Mouse (Mus musculus) urinary bladder, postnatal 4 days (tissue): ENCODE measurements around the gene Gm5294.

Experiments
- DNase-seq, 2 experiments: peaks; one replicate each; pipeline ENCODE4 v3.0.0; 2021 to 2022; ENCODE audit warnings: low spot score in 2 of 2

Gene Gm5294

DNA sequence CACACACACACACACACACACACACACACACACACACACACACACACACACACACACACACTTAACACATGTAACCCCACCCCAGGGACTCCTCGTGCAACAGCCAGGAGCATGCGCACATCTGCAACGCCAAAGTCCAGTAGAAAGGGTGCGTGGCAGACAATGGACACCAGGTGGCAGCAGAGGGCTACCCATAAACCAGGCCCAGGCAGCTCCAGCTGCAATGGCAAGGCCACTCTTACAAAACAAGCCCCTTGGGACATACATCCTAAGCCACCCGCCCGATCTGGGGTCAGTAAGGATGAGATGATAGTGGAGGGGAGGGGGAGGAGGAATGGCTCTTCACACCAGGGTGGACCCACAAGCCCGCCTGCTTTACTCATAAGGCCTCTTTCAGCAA, 28.2 kb downstream of the Gm5294 start:
- peak; percentile 81 to 88 for DNase-seq

GRCm38 (mm10) chr5:138849682-138850461, 30.0 kb downstream of the Gm5294 start:
- no peak for DNase-seq

GRCm38 (mm10) chr5:138850462-138850844, 30.6 kb downstream of the Gm5294 start:
- no peak for DNase-seq

DNA sequence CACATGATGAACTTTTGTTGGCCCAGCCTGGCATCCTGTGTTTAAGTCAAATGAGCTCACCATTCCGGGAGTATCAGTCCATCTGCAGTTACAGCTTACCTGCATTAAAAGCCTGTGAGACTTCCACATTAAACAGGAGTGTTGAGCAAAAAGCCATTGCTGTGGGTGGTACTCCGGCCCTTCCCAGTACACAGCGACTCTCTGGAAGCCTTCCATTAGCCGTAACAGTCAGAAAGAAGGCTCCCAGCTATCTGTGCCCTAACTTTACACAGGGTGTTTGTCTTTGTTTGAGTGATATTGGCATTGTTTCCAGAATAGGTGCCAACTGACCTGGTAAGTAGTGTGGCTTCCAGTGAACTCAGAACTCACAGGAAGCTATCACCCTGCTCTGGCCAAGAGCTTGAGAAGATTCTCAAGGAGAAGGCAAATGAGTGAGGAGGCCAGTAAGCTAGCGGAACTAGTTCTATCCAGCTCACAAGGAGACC, 31.5 kb downstream of the Gm5294 start:
- DNase-seq: no peak

GRCm38 (mm10) chr5:138852151-138852550, 32.3 kb downstream of the Gm5294 start:
- DNase-seq: no peak

DNA sequence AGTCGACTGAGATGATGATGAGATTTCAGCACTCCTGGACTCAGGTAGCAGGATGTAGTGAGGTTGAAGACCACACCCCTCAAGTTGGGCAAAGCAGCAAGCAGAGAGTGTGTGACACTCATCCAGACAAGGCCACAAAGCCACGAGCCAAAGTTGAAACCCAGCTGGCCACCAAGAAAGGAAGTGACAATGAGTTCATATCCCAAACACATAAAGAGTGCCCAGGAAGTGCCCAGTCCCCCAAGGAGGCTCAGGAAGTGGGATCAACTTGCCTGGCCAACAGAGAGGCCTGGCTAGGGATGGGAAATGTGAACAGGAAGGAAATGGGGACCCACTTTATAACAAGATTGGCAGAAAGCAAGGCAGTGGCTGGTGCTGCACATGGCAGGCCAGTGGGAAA, 33.5 kb downstream of the Gm5294 start:
- no peak for DNase-seq

GRCm38 (mm10) chr5:138857010-138857617, 37.2 kb downstream of the Gm5294 start:
- peak; percentile 72 to 83 for DNase-seq

- no peak for DNase-seq
Measured at GRCm38 (mm10) chr5:138857811-138858251, 38.0 kb downstream of the Gm5294 start.

GRCm38 (mm10) chr5:138863681-138864146, 43.8 kb downstream of the Gm5294 start:
- no peak for DNase-seq

DNA sequence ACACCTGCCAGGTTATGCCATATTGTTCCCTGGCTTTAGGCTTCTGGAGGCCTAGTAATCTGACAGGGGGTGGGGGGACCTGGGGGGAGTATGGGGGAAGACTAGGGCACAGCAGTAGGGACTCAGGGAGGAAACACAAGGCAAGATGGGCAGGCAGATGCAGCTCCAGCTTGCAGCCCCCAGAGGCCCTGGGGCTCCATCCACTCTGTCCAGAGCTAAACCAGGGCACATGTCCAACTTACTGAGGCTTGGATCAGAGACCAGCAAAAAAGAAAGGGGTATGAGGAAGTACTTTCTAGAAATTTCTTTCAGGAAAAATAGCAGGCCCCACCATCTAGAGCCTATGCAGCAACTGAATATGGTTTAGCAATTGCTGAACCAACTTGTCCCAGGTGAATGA, 44.3 kb downstream of the Gm5294 start:
- DNase-seq: no peak

DNA sequence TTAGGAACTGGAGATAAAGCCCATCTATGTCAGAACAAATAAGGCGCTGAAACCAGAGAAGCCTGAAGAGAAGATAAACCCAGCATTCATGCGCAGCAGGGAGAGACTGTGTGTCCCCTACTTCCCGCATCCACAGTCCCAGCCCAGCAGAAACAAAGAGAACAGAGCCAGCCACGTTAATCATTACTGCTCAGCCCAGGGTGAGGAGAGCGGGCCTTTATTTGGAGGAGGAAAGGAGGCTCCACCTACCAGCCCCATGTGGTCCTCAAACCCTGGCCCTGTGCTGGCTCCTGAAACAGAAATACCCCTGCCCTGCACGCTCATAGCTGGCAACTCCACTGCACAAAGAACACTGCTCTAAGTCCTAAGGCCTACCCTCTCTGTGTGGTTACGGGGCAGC, 45.0 kb downstream of the Gm5294 start:
- no peak for DNase-seq

GRCm38 (mm10) chr5:138865637-138866036, 45.8 kb downstream of the Gm5294 start:
- no peak for DNase-seq
